ENCODE assay signal across 8 mouse cellular contexts in genomic region chr13:78181071-78181929, GRCm38 (mm10). TPM values are rescaled to one million over a fixed set of nuclear protein-coding genes. Genes with fewer than 3 reads are reported as not detected.
DNase-seq lines count a peak whose midpoint lies in the region; ATAC-seq lines count a peak whose summit lies in the region.

No protein-coding gene starts in this region.

- peaks cover 24% of the 10 kb centered on the region for H3K27me3 ChIP-seq in forebrain, embryonic 15.5 days
- peaks cover 34% of the 10 kb centered on the region for H3K27me3 ChIP-seq in midbrain, embryonic 11.5 days (ENCODE audit: control insufficient read depth, insufficient read depth, low read length)

- H3K36me3 ChIP-seq in forebrain, embryonic 15.5 days, result no peaks in the 10 kb centered on the region
- H3K36me3 ChIP-seq in midbrain, embryonic 11.5 days (ENCODE audit: control insufficient read depth, insufficient read depth, low read length), result no peaks in the 10 kb centered on the region

- peak overlapping the region; percentile 69 for H3K4me2 ChIP-seq in forebrain, embryonic 15.5 days (replicated peaks)
- H3K4me2 ChIP-seq in midbrain, embryonic 11.5 days, result peak overlapping the region; percentile 64

- peak overlapping the region; percentile 96 for H3K27ac ChIP-seq in forebrain, embryonic 15.5 days (replicated peaks)
- H3K27ac ChIP-seq in midbrain, embryonic 11.5 days (ENCODE audit: low read depth, low read length), result peak overlapping the region; percentile 86

- H3K9me3 ChIP-seq in forebrain, embryonic 15.5 days, result no peaks in the 10 kb centered on the region
- no peaks in the 10 kb centered on the region for H3K9me3 ChIP-seq in midbrain, embryonic 11.5 days (ENCODE audit: control insufficient read depth, low read length)

- peak overlapping the region; percentile 41 for H3K4me3 ChIP-seq in forebrain, embryonic 15.5 days
- H3K4me3 ChIP-seq in midbrain, embryonic 11.5 days (ENCODE audit: low read depth, low read length), result peak overlapping the region; percentile 41

- H3K4me1 ChIP-seq in forebrain, embryonic 15.5 days, result peaks cover 39% of the 10 kb centered on the region
- peaks cover 24% of the 10 kb centered on the region for H3K4me1 ChIP-seq in midbrain, embryonic 11.5 days (ENCODE audit: control insufficient read depth, insufficient read depth, low read length)

- peak overlapping the region; percentile 61 for H3K9ac ChIP-seq in forebrain, embryonic 15.5 days (replicated peaks)
- peak overlapping the region; percentile 71 for H3K9ac ChIP-seq in midbrain, embryonic 11.5 days (ENCODE audit: low read length)

- WGBS in forebrain, embryonic 15.5 days, result under 1% methylated on average over 44 of the region's 44 CpGs
- WGBS in midbrain, embryonic 11.5 days, result 1% methylated on average over 44 of the region's 44 CpGs

- DNase-seq in kidney, postnatal 10 days, result peak; percentile 34
- no peak for DNase-seq in kidney, postnatal 36 days
- DNase-seq in cerebellum, adult 9-11 months, result peak; percentile 63
- peak; percentile 96 for DNase-seq in midbrain, embryonic 11.5 days (ENCODE audit: low spot score, missing footprints)
- DNase-seq in adipocyte (ENCODE audit: low spot score), result no peak
- DNase-seq in c-Kit-positive CD71-positive TER-119-positive erythroid progenitor cells, embryonic 14.5 days (ENCODE audit: low spot score), result no peak
- DNase-seq in right cerebral cortex, postnatal 25 days, result no peak

- peak; percentile 41 for ATAC-seq in forebrain, embryonic 15.5 days (replicated peaks)
- peak; percentile 13 for ATAC-seq in midbrain, embryonic 11.5 days (ENCODE audit: low FRiP score)

RNA-seq across cellular contexts. Expression of gene Nr2f1, which starts 18.3 kb away (rescaled TPM):
- polyA plus RNA-seq in forebrain, embryonic 15.5 days (2015; fragmentation: Nextera tagmentation; extraction: Ambion mirVana), result 77.7 and 88.5 TPM in 2 replicates
- 69.9 and 82.3 TPM in 2 replicates for polyA plus RNA-seq in midbrain, embryonic 11.5 days (2014; fragmentation: Nextera tagmentation; extraction: Ambion mirVana)

Comparison
In these comparisons a context has a peak if more than half of its experiments do, and no peak if none do; other contexts are left out.
1. DNase-seq: peak in kidney, postnatal 10 days (single experiment), cerebellum, adult 9-11 months (single experiment) and midbrain, embryonic 11.5 days (single experiment); none in kidney, postnatal 36 days (0 of 2), adipocyte (single experiment), c-Kit-positive CD71-positive TER-119-positive erythroid progenitor cells, embryonic 14.5 days (single experiment) and right cerebral cortex, postnatal 25 days (single experiment).